Mouse (Mus musculus): ENCODE data around the gene Lrrc1. TPM values are rescaled to one million over a fixed set of nuclear protein-coding genes. Genes with fewer than 3 reads are reported as not detected.

The Lrrc1 gene
- 10.3 and 11.9 TPM in 2 replicates for polyA plus RNA-seq (2015; fragmentation: Nextera tagmentation; extraction: Ambion mirVana)

GRCm38 (mm10) chr9:77544354-77545067, at the start of gene Lrrc1:
TSS of gene Lrrc1 (minus strand) at chr9:77544870.

Small RNA genes lying within 50 kb of the gene (microRNA-seq; reads per million reads assigned to microRNA genes)
- gene Gm25250 = not detected

Other genes with a start within 250 kb of the Lrrc1 start
- gene Mlip, start 191.9 kb downstream of the Lrrc1 start, polyA plus RNA-seq (2015; fragmentation: Nextera tagmentation; extraction: Ambion mirVana) = 0.28 and 0.66 TPM in 2 replicates
- 0.05 and 0.14 TPM in 2 replicates for gene Klhl31, start 91.6 kb upstream of the Lrrc1 start, polyA plus RNA-seq (2015; fragmentation: Nextera tagmentation; extraction: Ambion mirVana)
- 10.5 and 10.9 TPM in 2 replicates for gene Gclc, start 209.7 kb upstream of the Lrrc1 start, polyA plus RNA-seq (2015; fragmentation: Nextera tagmentation; extraction: Ambion mirVana)

All from urinary bladder, postnatal 0 days (tissue).